Mouse (Mus musculus) MEL (cell line): Measurements from ENCODE around the gene Cryba2. TPM values are rescaled to one million over a fixed set of nuclear protein-coding genes. Genes with fewer than 3 reads are reported as not detected.
A peak's percentile ranks its signal among the peaks of the same experiment; 100 is the strongest.

Experiments
- DNase-seq: peaks from one replicate; pipeline ENCODE4 v3.0.0; 2011; ENCODE audit warnings: low read depth, low spot score
- H3K27ac ChIP-seq: 2 replicates; pipeline ENCODE4 v1.5.1; 2012; ENCODE audit warnings: low read depth, mild to moderate bottlenecking, control low read depth, low read length, moderate library complexity; ENCODE audit not compliant: control insufficient read depth
- H3K27me3 ChIP-seq, 2 experiments: fragments of 150-350 bp in 1 of 2; sonication (generic) in 1 of 2; 2 replicates each; pipeline ENCODE4 v1.6.1; 2012; ENCODE audit warnings: low read length in 2 of 2, mild to moderate bottlenecking in 2 of 2, improper control_type of control experiment in 1 of 2, moderate library complexity in 1 of 2; ENCODE audit not compliant: insufficient read depth in 2 of 2, control insufficient read depth in 1 of 2
- H3K36me3 ChIP-seq, 2 experiments: 2 replicates each; pipeline ENCODE4 v1.6.1; 2012 to 2014; ENCODE audit warnings: low read length in 2 of 2, improper control_type of control experiment in 1 of 2, inconsistent platforms in 1 of 2, mild to moderate bottlenecking in 1 of 2; ENCODE audit not compliant: insufficient read depth in 2 of 2, control insufficient read depth in 1 of 2
- H3K4me1 ChIP-seq, 2 experiments: fragments of 150-350 bp in 1 of 2; sonication (generic) in 1 of 2; 2 replicates each; pipeline ENCODE4 v1.6.1; 2012; ENCODE audit warnings: low read length in 2 of 2, improper control_type of control experiment in 1 of 2, mild to moderate bottlenecking in 1 of 2; ENCODE audit not compliant: insufficient read depth in 2 of 2, control insufficient read depth in 1 of 2
- H3K4me3 ChIP-seq, 2 experiments: fragments of 150-350 bp in 1 of 2; sonication (generic) in 1 of 2; 2 replicates each; pipeline ENCODE4 v1.5.1; 2012; ENCODE audit warnings: low read depth in 2 of 2, low read length in 2 of 2, mild to moderate bottlenecking in 2 of 2, moderate library complexity in 2 of 2, control low read depth in 1 of 2, improper control_type of control experiment in 1 of 2; ENCODE audit not compliant: control insufficient read depth in 1 of 2, insufficient read depth in 1 of 2
- H3K79me2 ChIP-seq: 2 replicates; pipeline ENCODE4 v1.6.1; 2012; ENCODE audit warnings: mild to moderate bottlenecking, low read length, moderate library complexity; ENCODE audit not compliant: control insufficient read depth, poor library complexity, insufficient read depth
- H3K9ac ChIP-seq: 2 replicates; pipeline ENCODE4 v1.6.1; 2012; ENCODE audit warnings: low read depth, mild to moderate bottlenecking, control low read depth, low read length, moderate library complexity; ENCODE audit not compliant: control insufficient read depth, poor library complexity, severe bottlenecking
- H3K9me3 ChIP-seq: fragments of 150-350 bp; sonication (generic); replicated peaks from 2 replicates; pipeline ENCODE4 v1.6.1; 2012; ENCODE audit warnings: mild to moderate bottlenecking, low read length, improper control_type of control experiment, moderate library complexity; ENCODE audit not compliant: insufficient read depth
- CHD2 ChIP-seq: IDR thresholded peaks from 2 replicates; pipeline ENCODE4 v1.6.1; 2011; ENCODE audit warnings: low read length, improper control_type of control experiment
- CTCF ChIP-seq, 3 experiments: IDR thresholded peaks in 2 of 3; conservative IDR thresholded peaks in 1 of 3; 2 replicates each; pipeline ENCODE4 v1.5.1; 2011 to 2012; ENCODE audit warnings: low read length in 3 of 3, low read depth in 2 of 3, mild to moderate bottlenecking in 2 of 3, improper control_type of control experiment in 1 of 3, inconsistent platforms in 1 of 3, mixed read lengths in 1 of 3, moderate library complexity in 1 of 3; ENCODE audit not compliant: control insufficient read depth in 1 of 3, insufficient read depth in 1 of 3, poor library complexity in 1 of 3, severe bottlenecking in 1 of 3
- E2F4 ChIP-seq: IDR thresholded peaks from 2 replicates; pipeline ENCODE4 v1.6.1; 2011; ENCODE audit warnings: low read depth, low read length, improper control_type of control experiment, borderline replicate concordance
- GATA1 ChIP-seq: IDR thresholded peaks from 2 replicates; pipeline ENCODE4 v1.6.1; 2011; ENCODE audit warnings: low read depth, low read length, improper control_type of control experiment
- JUND ChIP-seq: IDR thresholded peaks from 2 replicates; pipeline ENCODE4 v1.6.1; 2011; ENCODE audit warnings: low read depth, mild to moderate bottlenecking, improper control_type of control experiment, low read length
- MAFK ChIP-seq: IDR thresholded peaks from 2 replicates; pipeline ENCODE4 v1.6.1; 2011; ENCODE audit warnings: low read depth, mild to moderate bottlenecking, low read length, improper control_type of control experiment, borderline replicate concordance
- MAX ChIP-seq: IDR thresholded peaks from 2 replicates; pipeline ENCODE4 v1.6.1; 2011; ENCODE audit warnings: low read length, improper control_type of control experiment
- MAZ ChIP-seq: IDR thresholded peaks from 2 replicates; pipeline ENCODE4 v1.6.1; 2012; ENCODE audit warnings: low read depth, mild to moderate bottlenecking, inconsistent platforms, low read length, improper control_type of control experiment
- MXI1 ChIP-seq: IDR thresholded peaks from 2 replicates; pipeline ENCODE4 v1.6.1; 2011; ENCODE audit warnings: mild to moderate bottlenecking, low read depth, low read length, improper control_type of control experiment
- POLR2AphosphoS2 ChIP-seq: IDR thresholded peaks from 2 replicates; pipeline ENCODE4 v1.6.1; 2011; ENCODE audit warnings: low read length, improper control_type of control experiment
- RCOR1 ChIP-seq: IDR thresholded peaks from 2 replicates; pipeline ENCODE4 v1.6.1; 2012; ENCODE audit warnings: low read depth, mild to moderate bottlenecking, inconsistent platforms, low read length, improper control_type of control experiment
- SIN3A ChIP-seq: IDR thresholded peaks from 2 replicates; pipeline ENCODE4 v1.6.1; 2012; ENCODE audit warnings: low read length, improper control_type of control experiment, inconsistent platforms
- TBP ChIP-seq: IDR thresholded peaks from 2 replicates; pipeline ENCODE4 v1.8.0; 2011; ENCODE audit warnings: low read depth, low read length, improper control_type of control experiment
- TCF12 ChIP-seq: IDR thresholded peaks from 2 replicates; pipeline ENCODE4 v1.6.1; 2014; ENCODE audit warnings: low read depth, mild to moderate bottlenecking, inconsistent platforms, low read length, improper control_type of control experiment, moderate library complexity
- UBTF ChIP-seq: IDR thresholded peaks from 2 replicates; pipeline ENCODE4 v1.6.1; 2012; ENCODE audit warnings: low read depth, mild to moderate bottlenecking, inconsistent platforms, low read length, improper control_type of control experiment, moderate library complexity, borderline replicate concordance; ENCODE audit not compliant: insufficient read depth
- USF1 ChIP-seq: IDR thresholded peaks from 2 replicates; pipeline ENCODE4 v1.6.1; 2014; ENCODE audit warnings: low read depth, mild to moderate bottlenecking, inconsistent platforms, low read length, improper control_type of control experiment, moderate library complexity
- ZC3H11A ChIP-seq: IDR thresholded peaks from 2 replicates; pipeline ENCODE4 v1.6.1; 2012; ENCODE audit warnings: low read depth, mild to moderate bottlenecking, inconsistent platforms, low read length, improper control_type of control experiment
- ZKSCAN1 ChIP-seq: IDR thresholded peaks from 2 replicates; pipeline ENCODE4 v1.6.1; 2012; ENCODE audit warnings: low read depth, mild to moderate bottlenecking, inconsistent platforms, low read length, improper control_type of control experiment, moderate library complexity
- ZNF384 ChIP-seq: IDR thresholded peaks from 2 replicates; pipeline ENCODE4 v1.6.1; 2012; ENCODE audit warnings: low read depth, mild to moderate bottlenecking, inconsistent platforms, low read length, improper control_type of control experiment
- polyA plus RNA-seq, 2 experiments: library from polyadenylated mRNA; stranded (reverse) in 1 of 2; unstranded in 1 of 2; fragments of >175 nt in 1 of 2; fragments of >200 nt in 1 of 2; gene quantifications; 2 replicates each; pipeline versions ENCODE4 v1.2.1 to v1.2.4; 2012; ENCODE audit warnings: low replicate concordance in 2 of 2, low read depth in 1 of 2; ENCODE audit not compliant: insufficient read length in 2 of 2, insufficient read depth in 1 of 2, missing spikeins in 1 of 2
- total RNA-seq: library from RNA; depleted of rRNA; stranded (reverse); fragments of 300-350 nt; gene quantifications from 2 replicates; pipeline ENCODE4 v1.2.3, GENCODE M21; 2012

Cryba2 gene
- total and polyA plus RNA-seq, 3 experiments = not detected

GRCm38 (mm10) chr1:74939762-74940161, 46.8 kb upstream of the Cryba2 start:
- Histone ChIP-seq H3K79me2 (no peaks in the 10 kb centered on the region), H3K27ac (no peak overlapping the region), H3K9ac (no peak overlapping the region)
- peak; percentile 50 for DNase-seq
- TF ChIP-seq SIN3A (peak; percentile 56; the same call in 1 of the 2 replicates), USF1 (peak; percentile 55), CTCF (IDR thresholded peaks at IDR 0.05 in 2 of 3, conservative IDR thresholded peaks at IDR 0.05 in 1 of 3; ENCODE audit: control insufficient read depth in 1 of 3, insufficient read depth in 1 of 3, low read depth in 2 of 3, low read length in 3 of 3, poor library complexity in 1 of 3, severe bottlenecking in 1 of 3) (no peak), MXI1 (peak; percentile 82), MAX (peak; percentile 42; the same call in 1 of the 2 replicates), ZC3H11A (no peak)
- TF ChIP-seq, all 39 proteins: peak for 4
- Histone ChIP-seq H3K36me3 (no peaks in the 10 kb centered on the region), H3K27me3 (peaks cover 0 to 3% of the 10 kb centered on the region in 2 experiments; a peak in 3 of 4 replicates), H3K4me3 (no peak overlapping the region), H3K4me1 (no peaks in the 10 kb centered on the region), H3K9me3 (no peaks in the 10 kb centered on the region)

- no peak for DNase-seq
- H3K4me1 ChIP-seq = no peaks in the 10 kb centered on the region
- no peak for TF ChIP-seq JUND
- TF ChIP-seq GATA1 = no peak
- TF ChIP-seq ZNF384 = no peak
- TF ChIP-seq RCOR1 = no peak
- no peak for TF ChIP-seq ZKSCAN1
- no peak for TF ChIP-seq MAFK
- TF ChIP-seq UBTF = no peak
- no peak for TF ChIP-seq E2F4
- no peak for TF ChIP-seq CTCF (IDR thresholded peaks at IDR 0.05 in 2 of 3, conservative IDR thresholded peaks at IDR 0.05 in 1 of 3; ENCODE audit: control insufficient read depth in 1 of 3, insufficient read depth in 1 of 3, low read depth in 2 of 3, low read length in 3 of 3, poor library complexity in 1 of 3, severe bottlenecking in 1 of 3)
- TF ChIP-seq POLR2AphosphoS2 = no peak
- no peak for TF ChIP-seq CHD2
- no peak for TF ChIP-seq SIN3A
- TF ChIP-seq MAZ = no peak
- no peak for TF ChIP-seq TCF12
- TF ChIP-seq TBP = no peak
- no peaks in the 10 kb centered on the region for H3K79me2 ChIP-seq
- peaks cover 0 to 4% of the 10 kb centered on the region in 2 experiments; a peak in 3 of 4 replicates for H3K27me3 ChIP-seq
- H3K27ac ChIP-seq = no peak overlapping the region
- no peaks in the 10 kb centered on the region for H3K9me3 ChIP-seq
- H3K36me3 ChIP-seq = no peaks in the 10 kb centered on the region
- no peak overlapping the region for H3K9ac ChIP-seq
- no peak overlapping the region for H3K4me3 ChIP-seq
These were observed 43.4 kb upstream of the Cryba2 start for GRCm38 (mm10) chr1:74936221-74936830.
